Mouse (Mus musculus): ENCODE measurements around the gene Gjb5. TPM values are rescaled to one million over a fixed set of nuclear protein-coding genes. Genes with fewer than 3 reads are reported as not detected.

Gene Gjb5
- polyA plus RNA-seq, 1 experiment: 0.11 TPM

DNA sequence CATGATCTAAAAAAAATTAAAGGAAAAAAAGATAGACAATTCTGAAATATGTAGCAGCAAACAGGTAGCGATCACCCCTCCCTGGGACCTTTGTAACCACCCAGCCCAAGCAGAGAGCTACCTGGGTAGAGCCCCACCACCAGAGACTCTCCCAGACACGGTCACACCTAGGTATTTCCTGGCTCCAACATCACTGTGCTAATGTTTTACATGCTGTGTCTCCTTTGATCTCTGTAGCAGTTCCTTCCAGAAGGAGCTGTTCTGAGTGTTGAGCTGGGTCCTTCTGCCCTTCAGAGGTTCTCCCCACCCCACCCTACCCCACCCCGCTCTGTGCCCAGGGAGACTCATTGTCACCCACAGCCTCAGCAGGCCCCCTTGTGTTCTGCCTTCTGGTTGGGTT is 34.3 kb downstream of the Gjb5 start:
- Histone ChIP-seq H3K27me3 (ENCODE audit: control insufficient read depth, insufficient read depth, low read length) (no peaks in the 10 kb centered on the region), H3K27ac (ENCODE audit: control insufficient read depth, insufficient read depth, low read depth, low read length) (no peak overlapping the region), H3K36me3 (ENCODE audit: control insufficient read depth, insufficient read depth, low read length) (no peaks in the 10 kb centered on the region), H3K4me1 (ENCODE audit: control insufficient read depth, insufficient read depth, low read length) (no peaks in the 10 kb centered on the region), H3K4me3 (ENCODE audit: control insufficient read depth, low read depth, low read length) (no peak overlapping the region)
- TF ChIP-seq POLR2A (IDR thresholded peaks at IDR 0.05; ENCODE audit: control insufficient read depth, low read depth, low read length) (no peak), CTCF (IDR thresholded peaks at IDR 0.05; ENCODE audit: control insufficient read depth, insufficient read depth, insufficient replicate concordance, low read depth, low read length) (no peak)

DNA sequence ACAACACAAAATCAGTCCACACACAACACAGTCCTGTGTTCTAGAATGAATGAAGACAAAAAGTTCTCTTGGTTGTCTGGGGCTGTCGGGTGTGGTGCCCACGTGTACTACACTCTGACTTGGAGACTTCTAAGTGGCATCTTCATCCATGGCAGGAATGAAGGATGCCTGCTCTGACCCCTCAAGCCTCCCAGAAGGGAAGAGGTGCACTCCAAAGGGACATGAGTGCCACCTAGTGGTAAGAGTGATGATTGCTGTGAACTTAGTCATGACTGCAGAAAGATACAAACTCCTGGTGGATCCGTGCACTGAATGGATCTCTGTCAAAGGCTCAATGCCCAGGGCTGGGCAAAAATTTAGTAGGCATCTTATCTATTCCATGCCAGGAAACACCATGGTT is 38.4 kb downstream of the Gjb5 start:
- H3K36me3 ChIP-seq (ENCODE audit: control insufficient read depth, insufficient read depth, low read length): no peaks in the 10 kb centered on the region
- H3K27ac ChIP-seq (ENCODE audit: control insufficient read depth, insufficient read depth, low read depth, low read length): no peak overlapping the region
- H3K4me1 ChIP-seq (ENCODE audit: control insufficient read depth, insufficient read depth, low read length): no peaks in the 10 kb centered on the region
- TF ChIP-seq POLR2A (IDR thresholded peaks at IDR 0.05; ENCODE audit: control insufficient read depth, low read depth, low read length) (no peak), CTCF (IDR thresholded peaks at IDR 0.05; ENCODE audit: control insufficient read depth, insufficient read depth, insufficient replicate concordance, low read depth, low read length) (peak; percentile 80; the same call in 1 of the 2 replicates)
- no peaks in the 10 kb centered on the region for H3K27me3 ChIP-seq (ENCODE audit: control insufficient read depth, insufficient read depth, low read length)
- H3K4me3 ChIP-seq (ENCODE audit: control insufficient read depth, low read depth, low read length): no peak overlapping the region

DNA sequence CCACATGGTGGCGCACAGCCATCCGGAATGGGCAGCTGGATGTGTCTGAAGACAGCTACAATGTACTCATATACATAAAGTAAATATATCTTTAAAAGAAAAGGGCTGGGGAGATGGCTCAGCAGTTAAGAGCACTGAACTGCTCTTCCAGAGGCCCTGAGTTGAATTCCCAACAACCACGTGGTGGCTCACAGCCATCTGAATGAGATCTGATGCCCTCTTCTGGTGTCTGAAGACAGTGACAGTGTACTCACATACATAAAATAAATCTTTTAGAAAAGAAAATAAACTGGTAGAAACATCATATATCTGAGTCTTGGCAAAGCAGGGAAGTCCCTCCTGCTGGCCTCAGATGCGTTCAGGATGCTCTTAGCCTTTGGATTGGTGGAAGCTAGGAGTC is 40.8 kb downstream of the Gjb5 start:
- no peak for TF ChIP-seq POLR2A (IDR thresholded peaks at IDR 0.05; ENCODE audit: control insufficient read depth, low read depth, low read length)
- TF ChIP-seq CTCF (IDR thresholded peaks at IDR 0.05; ENCODE audit: control insufficient read depth, insufficient read depth, insufficient replicate concordance, low read depth, low read length): no peak
- no peak overlapping the region for H3K4me3 ChIP-seq (ENCODE audit: control insufficient read depth, low read depth, low read length)
- no peaks in the 10 kb centered on the region for H3K27me3 ChIP-seq (ENCODE audit: control insufficient read depth, insufficient read depth, low read length)
- no peak overlapping the region for H3K27ac ChIP-seq (ENCODE audit: control insufficient read depth, insufficient read depth, low read depth, low read length)
- H3K36me3 ChIP-seq (ENCODE audit: control insufficient read depth, insufficient read depth, low read length): no peaks in the 10 kb centered on the region
- H3K4me1 ChIP-seq (ENCODE audit: control insufficient read depth, insufficient read depth, low read length): peaks cover 4% of the 10 kb centered on the region; the same call in 1 of the 2 replicates

DNA sequence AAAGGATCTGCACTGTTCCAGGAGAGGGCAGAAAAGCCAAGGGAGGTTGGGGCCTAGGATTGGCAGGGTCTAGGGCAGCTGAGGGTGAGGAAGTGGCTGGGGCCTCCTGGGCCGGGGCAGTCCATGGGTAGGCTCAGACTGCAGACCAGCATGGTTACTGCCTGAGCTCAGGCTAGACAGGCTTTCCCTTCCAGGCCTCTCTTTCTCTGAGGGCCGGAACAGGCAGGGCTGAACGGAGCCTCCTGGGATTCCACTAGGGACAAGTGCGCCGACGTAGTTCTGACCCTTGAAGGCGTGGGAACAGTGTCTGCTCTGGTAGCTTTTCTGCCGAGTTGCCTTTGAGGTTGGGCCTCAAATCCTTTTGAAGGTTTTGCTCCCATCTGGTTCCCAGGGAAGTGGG is 42.2 kb downstream of the Gjb5 start:
- Histone ChIP-seq H3K27me3 (ENCODE audit: control insufficient read depth, insufficient read depth, low read length) (no peaks in the 10 kb centered on the region), H3K36me3 (ENCODE audit: control insufficient read depth, insufficient read depth, low read length) (no peaks in the 10 kb centered on the region), H3K4me3 (ENCODE audit: control insufficient read depth, low read depth, low read length) (no peak overlapping the region)

DNA sequence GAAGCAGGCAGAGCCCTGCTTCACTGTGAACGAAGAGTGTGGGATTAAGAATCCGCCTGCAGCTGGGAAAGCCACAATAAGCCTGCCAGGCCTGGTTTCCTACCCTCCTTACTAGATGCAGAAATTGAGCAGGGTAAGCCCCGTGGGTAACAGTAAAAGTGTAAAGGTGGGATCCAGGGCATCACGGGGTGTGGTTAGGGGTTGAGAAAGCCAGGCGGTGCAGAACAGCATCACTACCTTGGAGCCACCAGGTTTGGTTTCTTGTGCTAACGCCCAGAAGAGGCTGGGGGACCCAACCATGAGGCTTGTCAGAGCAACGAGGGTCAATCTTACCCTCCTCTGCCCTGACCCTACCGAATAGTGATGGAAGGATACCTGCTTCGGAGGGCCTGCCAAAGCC is 43.4 kb downstream of the Gjb5 start:
- Histone ChIP-seq H3K27ac (ENCODE audit: control insufficient read depth, insufficient read depth, low read depth, low read length) (no peak overlapping the region; the same call in 1 of the 2 replicates), H3K27me3 (ENCODE audit: control insufficient read depth, insufficient read depth, low read length) (no peaks in the 10 kb centered on the region), H3K36me3 (ENCODE audit: control insufficient read depth, insufficient read depth, low read length) (no peaks in the 10 kb centered on the region), H3K4me1 (ENCODE audit: control insufficient read depth, insufficient read depth, low read length) (peaks cover 4% of the 10 kb centered on the region; the same call in 1 of the 2 replicates), H3K4me3 (ENCODE audit: control insufficient read depth, low read depth, low read length) (no peak overlapping the region)
- TF ChIP-seq POLR2A (IDR thresholded peaks at IDR 0.05; ENCODE audit: control insufficient read depth, low read depth, low read length) (no peak), CTCF (IDR thresholded peaks at IDR 0.05; ENCODE audit: control insufficient read depth, insufficient read depth, insufficient replicate concordance, low read depth, low read length) (no peak)

More for the DNA sequence above, 42.2 kb downstream of the Gjb5 start:
- peaks cover 4% of the 10 kb centered on the region; the same call in 1 of the 2 replicates for H3K4me1 ChIP-seq (ENCODE audit: control insufficient read depth, insufficient read depth, low read length)
- TF ChIP-seq CTCF (IDR thresholded peaks at IDR 0.05; ENCODE audit: control insufficient read depth, insufficient read depth, insufficient replicate concordance, low read depth, low read length) (no peak), POLR2A (IDR thresholded peaks at IDR 0.05; ENCODE audit: control insufficient read depth, low read depth, low read length) (no peak)
- H3K27ac ChIP-seq (ENCODE audit: control insufficient read depth, insufficient read depth, low read depth, low read length): no peak overlapping the region

DNA sequence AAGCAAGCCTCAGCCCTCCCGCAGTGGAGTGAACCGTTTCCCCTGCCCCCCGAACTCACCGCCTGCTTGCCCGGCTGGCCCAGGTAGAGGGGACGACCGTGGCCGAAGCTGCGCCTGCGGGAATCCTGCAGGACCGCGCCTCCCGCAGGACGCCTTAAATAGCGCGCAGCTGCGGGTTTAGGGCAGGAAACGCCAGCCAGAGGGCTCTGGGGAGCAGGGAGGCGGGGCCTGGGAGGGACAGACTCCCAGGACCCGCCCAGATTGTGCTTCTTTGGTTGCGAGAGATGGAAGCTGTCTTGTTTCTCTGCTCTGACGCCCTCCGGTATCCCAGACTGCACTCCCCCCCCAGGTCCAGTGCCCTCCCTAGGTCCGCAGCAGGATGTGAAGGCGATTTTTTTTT is 44.1 kb downstream of the Gjb5 start, which contains the start of gene Gja4:
Gene Gja4 (minus strand): TSS at position 179 of the 400 bp plus-strand sequence.
- Histone ChIP-seq H3K27me3 (ENCODE audit: control insufficient read depth, insufficient read depth, low read length) (no peaks in the 10 kb centered on the region), H3K4me3 (ENCODE audit: control insufficient read depth, low read depth, low read length) (peak within 1 kb of the TSS; percentile 72), H3K27ac (ENCODE audit: control insufficient read depth, insufficient read depth, low read depth, low read length) (no peak within 1 kb of the TSS; the same call in 1 of the 2 replicates), H3K36me3 (ENCODE audit: control insufficient read depth, insufficient read depth, low read length) (no peaks in the 10 kb centered on the region), H3K4me1 (ENCODE audit: control insufficient read depth, insufficient read depth, low read length) (peaks cover 4% of the 10 kb centered on the region; the same call in 1 of the 2 replicates)
- TF ChIP-seq CTCF (IDR thresholded peaks at IDR 0.05; ENCODE audit: control insufficient read depth, insufficient read depth, insufficient replicate concordance, low read depth, low read length) (no peak), POLR2A (IDR thresholded peaks at IDR 0.05; ENCODE audit: control insufficient read depth, low read depth, low read length) (no peak)

DNA sequence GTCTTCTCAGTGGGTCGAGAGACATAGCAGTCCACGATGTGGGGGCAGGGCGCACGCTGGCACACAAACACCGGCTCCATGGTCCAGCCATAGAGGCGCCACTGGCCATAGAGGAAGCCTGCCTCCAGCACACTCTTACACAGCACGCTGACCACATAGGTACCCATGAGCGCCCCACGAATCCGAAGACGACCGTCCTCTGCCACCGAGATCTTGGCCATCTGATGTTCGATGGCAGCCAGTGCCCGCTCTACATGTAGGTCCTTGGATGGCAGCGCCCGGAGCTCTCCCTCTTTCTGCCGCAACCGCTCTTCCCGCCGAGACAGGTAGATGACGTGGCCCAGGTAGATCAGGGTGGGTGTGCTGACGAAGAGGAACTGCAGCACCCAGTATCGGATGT is 45.6 kb downstream of the Gjb5 start:
- TF ChIP-seq POLR2A (IDR thresholded peaks at IDR 0.05; ENCODE audit: control insufficient read depth, low read depth, low read length) (no peak), CTCF (IDR thresholded peaks at IDR 0.05; ENCODE audit: control insufficient read depth, insufficient read depth, insufficient replicate concordance, low read depth, low read length) (no peak)
- no peaks in the 10 kb centered on the region for H3K27me3 ChIP-seq (ENCODE audit: control insufficient read depth, insufficient read depth, low read length)
- no peaks in the 10 kb centered on the region for H3K36me3 ChIP-seq (ENCODE audit: control insufficient read depth, insufficient read depth, low read length)
- no peak overlapping the region for H3K4me3 ChIP-seq (ENCODE audit: control insufficient read depth, low read depth, low read length)
- no peak overlapping the region for H3K27ac ChIP-seq (ENCODE audit: control insufficient read depth, insufficient read depth, low read depth, low read length)
- peaks cover 4% of the 10 kb centered on the region; the same call in 1 of the 2 replicates for H3K4me1 ChIP-seq (ENCODE audit: control insufficient read depth, insufficient read depth, low read length)

Data from testis, adult 2 months (tissue).